Mouse (Mus musculus): Measurements from ENCODE around the gene Usp4. TPM values are rescaled to one million over a fixed set of nuclear protein-coding genes. Genes with fewer than 3 reads are reported as not detected.

Usp4 gene
- total and polyA plus RNA-seq, 3 experiments, result 52.1 to 93.5 (median 72.8) TPM

DNA sequence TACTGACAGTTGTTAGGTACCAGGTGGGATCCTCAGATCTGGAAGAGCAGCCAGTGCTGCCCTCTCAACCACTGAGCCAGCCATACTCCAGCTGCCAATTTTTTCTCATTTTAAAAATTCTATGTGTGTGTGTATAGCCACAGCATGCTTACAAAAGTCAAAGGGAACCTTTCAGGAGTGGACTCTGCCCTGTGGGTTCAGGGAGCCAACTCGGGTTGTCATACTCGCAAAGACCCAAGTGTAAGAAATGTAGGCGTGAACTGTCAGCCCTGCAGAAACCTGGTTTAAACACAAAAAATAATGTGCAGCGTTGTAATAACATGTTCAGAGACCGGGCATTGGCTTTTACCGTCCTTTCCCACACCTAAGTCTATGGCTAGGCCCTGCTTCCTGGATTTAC, 46.5 kb downstream of the Usp4 start:
- H3K9ac ChIP-seq (ENCODE audit: insufficient read depth, low read depth), result no peak overlapping the region
- H3K4me2 ChIP-seq (ENCODE audit: insufficient read depth, low read depth, poor library complexity, severe bottlenecking), result no peak overlapping the region
- H3K36me3 ChIP-seq (replicated peaks in 1 of 2; ENCODE audit: control insufficient read depth in 1 of 2, insufficient read depth in 1 of 2, low read length in 1 of 2), result peaks cover 22 to 41% of the 10 kb centered on the region in 2 experiments
- dilution Hi-C loops (cut with MboI; ENCODE audit: extremely low pct_ligation_motif_present, extremely low pct_unique_long_range_greater_than_20kb, low sequenced_read_pairs), result no loop called here
- H3K4me3 ChIP-seq (replicated peaks in 1 of 3; ENCODE audit: low read depth in 2 of 3, low read length in 2 of 3, poor library complexity in 1 of 3), result no peak overlapping the region
- no peak overlapping the region for H3K27ac ChIP-seq (ENCODE audit: insufficient read depth, low read depth)
- no peaks in the 10 kb centered on the region for H3K9me3 ChIP-seq (replicated peaks; ENCODE audit: low read length)
- H3K79me2 ChIP-seq (replicated peaks; ENCODE audit: control insufficient read depth, extremely low read depth, insufficient read depth, poor library complexity, severe bottlenecking), result no peaks in the 10 kb centered on the region
- in situ Hi-C loops (cut with MboI; ENCODE audit: low pct_ligation_motif_present, low pct_unique_long_range_greater_than_20kb, low sequenced_read_pairs), result no loop called here
- DNase-seq (ENCODE audit: extremely low read depth), result no peak
- TF ChIP-seq ELF1 (IDR thresholded peaks at IDR 0.05; ENCODE audit: low read depth, low read length) (no peak), MYC (IDR thresholded peaks at IDR 0.05; ENCODE audit: low read depth, low read length) (no peak), ZC3H11A (IDR thresholded peaks at IDR 0.05; ENCODE audit: low read depth, low read length) (no peak), RCOR1 (conservative IDR thresholded peaks at IDR 0.05; ENCODE audit: low read depth, low read length) (no peak), SMC3 (IDR thresholded peaks at IDR 0.05; ENCODE audit: low read depth, low read length) (no peak), USF2 (conservative IDR thresholded peaks at IDR 0.05; ENCODE audit: low read depth, low read length) (no peak), CHD2 (IDR thresholded peaks at IDR 0.05; ENCODE audit: low read length) (no peak), IRF4 (IDR thresholded peaks at IDR 0.05; ENCODE audit: low read depth, low read length) (no peak), ZMIZ1 (IDR thresholded peaks at IDR 0.05; ENCODE audit: low read depth, low read length) (no peak), SIN3A (IDR thresholded peaks at IDR 0.05; ENCODE audit: low read length) (no peak), NELFE (IDR thresholded peaks at IDR 0.05; ENCODE audit: low read depth, low read length) (no peak), NRF1 (IDR thresholded peaks at IDR 0.05; ENCODE audit: low read depth, low read length) (no peak), TCF12 (IDR thresholded peaks at IDR 0.05; ENCODE audit: low read depth, low read length) (no peak), BHLHE40 (IDR thresholded peaks at IDR 0.05; ENCODE audit: low read depth, low read length) (no peak), MAX (IDR thresholded peaks at IDR 0.05; ENCODE audit: low read length) (no peak), MAFK (IDR thresholded peaks at IDR 0.05; ENCODE audit: insufficient replicate concordance, low read length) (no peak), JUND (conservative IDR thresholded peaks at IDR 0.05; ENCODE audit: low read depth, low read length) (no peak), POLR2A (IDR thresholded peaks at IDR 0.05; ENCODE audit: low read depth, low read length) (no peak)
- H3K4me1 ChIP-seq (ENCODE audit: control insufficient read depth in 1 of 2, insufficient read depth in 2 of 2), result no peaks in the 10 kb centered on the region
- H3K27me3 ChIP-seq (replicated peaks), result no peaks in the 10 kb centered on the region

DNA sequence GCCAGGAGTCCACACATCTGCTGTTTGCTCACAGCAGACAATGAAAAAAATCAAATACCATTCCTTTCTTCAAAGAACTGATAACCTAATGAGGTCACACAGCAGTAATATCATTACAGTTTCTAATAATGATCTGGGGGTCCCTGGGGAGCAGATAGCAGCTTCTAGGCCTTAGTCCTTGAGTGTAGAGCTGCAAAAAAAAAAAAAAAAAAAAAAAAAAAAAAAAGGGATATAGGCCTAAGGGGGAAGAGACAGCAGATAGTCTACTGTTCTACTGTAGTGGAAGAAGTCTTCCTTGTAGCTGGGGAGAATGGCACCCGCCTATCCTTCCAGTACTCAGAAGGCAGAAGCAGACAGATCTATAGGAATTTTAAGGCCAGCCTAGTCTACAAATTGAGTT, 47.8 kb downstream of the Usp4 start:
- in situ Hi-C loops (cut with MboI; ENCODE audit: low pct_ligation_motif_present, low pct_unique_long_range_greater_than_20kb, low sequenced_read_pairs) (no loop called here), dilution Hi-C loops (cut with MboI; ENCODE audit: extremely low pct_ligation_motif_present, extremely low pct_unique_long_range_greater_than_20kb, low sequenced_read_pairs) (no loop called here)
- H3K27me3 ChIP-seq (replicated peaks), result no peaks in the 10 kb centered on the region
- no peaks in the 10 kb centered on the region for H3K9me3 ChIP-seq (replicated peaks; ENCODE audit: low read length)
- DNase-seq (ENCODE audit: extremely low read depth), result no peak
- no peak for TF ChIP-seq ZMIZ1 (IDR thresholded peaks at IDR 0.05; ENCODE audit: low read depth, low read length)
- peak; percentile 65 for TF ChIP-seq ZNF384 (IDR thresholded peaks at IDR 0.05; ENCODE audit: low read depth, low read length)
- H3K4me3 ChIP-seq (replicated peaks in 1 of 3; ENCODE audit: low read depth in 2 of 3, low read length in 2 of 3, poor library complexity in 1 of 3), result no peak overlapping the region
- H3K27ac ChIP-seq (ENCODE audit: insufficient read depth, low read depth), result no peak overlapping the region
- H3K4me1 ChIP-seq (ENCODE audit: control insufficient read depth in 1 of 2, insufficient read depth in 2 of 2), result no peaks in the 10 kb centered on the region
- peaks cover 15 to 31% of the 10 kb centered on the region in 2 experiments for H3K36me3 ChIP-seq (replicated peaks in 1 of 2; ENCODE audit: control insufficient read depth in 1 of 2, insufficient read depth in 1 of 2, low read length in 1 of 2)
- no peak overlapping the region for H3K9ac ChIP-seq (ENCODE audit: insufficient read depth, low read depth)
- H3K4me2 ChIP-seq (ENCODE audit: insufficient read depth, low read depth, poor library complexity, severe bottlenecking), result no peak overlapping the region
- no peaks in the 10 kb centered on the region for H3K79me2 ChIP-seq (replicated peaks; ENCODE audit: control insufficient read depth, extremely low read depth, insufficient read depth, poor library complexity, severe bottlenecking)

Measured in CH12.LX (cell line).